Mouse (Mus musculus): Measurements from ENCODE around the gene Zbtb5.

DNA sequence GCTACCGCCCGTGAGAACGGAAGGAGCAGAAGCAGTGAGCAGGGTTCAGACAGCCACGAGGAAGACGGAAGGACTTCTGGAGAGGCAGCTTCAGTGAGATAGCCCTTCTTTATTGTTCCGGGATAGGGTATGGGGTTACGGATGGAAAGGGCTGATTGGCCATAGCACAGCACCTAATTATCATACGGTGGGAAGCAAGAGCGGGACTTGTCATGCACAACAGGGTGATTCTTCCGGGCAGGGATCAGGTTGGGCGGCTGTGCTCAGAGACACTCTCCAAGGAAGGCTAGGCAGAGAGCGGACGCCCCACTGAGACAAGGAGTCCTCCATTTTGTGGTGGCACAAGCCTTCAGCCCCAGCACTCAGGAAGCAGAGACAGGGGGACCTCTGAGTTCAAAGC lies 53.0 kb downstream of the Zbtb5 start:
- TF ChIP-seq CTCF (IDR thresholded peaks at IDR 0.05; ENCODE audit: control insufficient read depth, insufficient read depth, insufficient replicate concordance, low read depth, low read length) (no peak), POLR2A (IDR thresholded peaks at IDR 0.05; ENCODE audit: control insufficient read depth, low read depth, low read length) (no peak)

Measured in testis, adult 2 months (tissue).